Mouse (Mus musculus): Measurements from ENCODE around the gene Nudt15.
"Not testable (repeated sequence)": the region's sequence is repeated elsewhere in the genome, so short reads cannot be mapped to it uniquely, and the experiment has no call there.

The Nudt15 gene

GRCm38 (mm10) chr14:73548051-73548450 lies at the start of gene Nudt15:
Gene Nudt15, minus strand, starts transcription at chr14:73548242.
- DNase-seq (ENCODE audit: low read depth, low spot score): no peak

GRCm38 (mm10) chr14:73592166-73592565 lies 44.1 kb upstream of the Nudt15 start:
- DNase-seq (ENCODE audit: low read depth, low spot score): no peak

GRCm38 (mm10) chr14:73588080-73588479 lies 40.0 kb upstream of the Nudt15 start:
- no peak for DNase-seq (ENCODE audit: low read depth, low spot score)

GRCm38 (mm10) chr14:73576336-73576735 lies 28.3 kb upstream of the Nudt15 start:
- DNase-seq (ENCODE audit: low read depth, low spot score): no peak

- no peak for DNase-seq (ENCODE audit: low read depth, low spot score)
Measured at GRCm38 (mm10) chr14:73574053-73574452, 26.0 kb upstream of the Nudt15 start.

- no peak for DNase-seq (ENCODE audit: low read depth, low spot score)
Measured at GRCm38 (mm10) chr14:73571143-73571542, 23.1 kb upstream of the Nudt15 start.

GRCm38 (mm10) chr14:73569831-73570230 lies 21.8 kb upstream of the Nudt15 start:
- DNase-seq (ENCODE audit: low read depth, low spot score): not testable (repeated sequence)

- DNase-seq (ENCODE audit: low read depth, low spot score): no peak
Measured at GRCm38 (mm10) chr14:73553122-73553696, 5.2 kb upstream of the Nudt15 start.

GRCm38 (mm10) chr14:73552341-73553121 lies 4.5 kb upstream of the Nudt15 start:
- peak; percentile 95 for DNase-seq (ENCODE audit: low read depth, low spot score)

- no peak for DNase-seq (ENCODE audit: low read depth, low spot score)
Measured at GRCm38 (mm10) chr14:73551164-73551563, 3.1 kb upstream of the Nudt15 start.

- no peak for DNase-seq (ENCODE audit: low read depth, low spot score)
Measured at GRCm38 (mm10) chr14:73550732-73551131, 2.7 kb upstream of the Nudt15 start.

GRCm38 (mm10) chr14:73550291-73550690 lies 2.2 kb upstream of the Nudt15 start:
- DNase-seq (ENCODE audit: low read depth, low spot score): no peak

- no peak for DNase-seq (ENCODE audit: low read depth, low spot score)
Measured at GRCm38 (mm10) chr14:73547034-73547433, 1.0 kb downstream of the Nudt15 start.

- DNase-seq (ENCODE audit: low read depth, low spot score): no peak
Measured at GRCm38 (mm10) chr14:73543781-73544180, 4.3 kb downstream of the Nudt15 start.

GRCm38 (mm10) chr14:73535641-73536040 lies 12.4 kb downstream of the Nudt15 start:
- no peak for DNase-seq (ENCODE audit: low read depth, low spot score)

GRCm38 (mm10) chr14:73533755-73534465 lies 14.1 kb downstream of the Nudt15 start:
- DNase-seq (ENCODE audit: low read depth, low spot score): no peak

- DNase-seq (ENCODE audit: low read depth, low spot score): not testable (repeated sequence)
Measured at GRCm38 (mm10) chr14:73528661-73529060, 19.4 kb downstream of the Nudt15 start.

- peak; percentile 98 for DNase-seq (ENCODE audit: low read depth, low spot score)
Measured at GRCm38 (mm10) chr14:73524766-73525448, 23.1 kb downstream of the Nudt15 start, which contains the start of gene Sucla2. Gene Sucla2, plus strand, starts transcription at chr14:73525319.

GRCm38 (mm10) chr14:73524136-73524535 lies 23.9 kb downstream of the Nudt15 start:
- no peak for DNase-seq (ENCODE audit: low read depth, low spot score)

- DNase-seq (ENCODE audit: low read depth, low spot score): peak; percentile 96
Measured at GRCm38 (mm10) chr14:73509765-73510423, 38.1 kb downstream of the Nudt15 start, which contains the start of gene Med4. Gene Med4, plus strand, starts transcription at chr14:73510025.

Data from mesoderm, embryonic 11.5 days (tissue).